21 mouse cellular contexts compared by ENCODE assay signal in genomic region chr11:20913042-20913441, GRCm38 (mm10).
DNase-seq lines count a peak whose midpoint lies in the region; ATAC-seq lines count a peak whose summit lies in the region.
"Had no signal": no experiment of that assay in that cellular context is flagged by ENCODE, and none has a peak within 500 bp of the region (broad histone marks: within the 10 kb centered on the region; RNA-seq: fewer than 3 reads in every experiment).

No protein-coding gene starts in this region.

- H3K36me3 ChIP-seq in hindbrain, embryonic 10.5 days = no peaks in the 10 kb centered on the region
- no peaks in the 10 kb centered on the region for H3K36me3 ChIP-seq in hindbrain, embryonic 16.5 days (ENCODE audit: control insufficient read depth, insufficient read depth, low read length)
- H3K36me3 ChIP-seq in kidney, embryonic 14.5 days (ENCODE audit: control insufficient read depth, insufficient read depth, low read length) = no peaks in the 10 kb centered on the region
- H3K36me3 ChIP-seq: forebrain, embryonic 10.5 days had no signal

- no peak for ATAC-seq in hindbrain, embryonic 16.5 days
- no peak for ATAC-seq in kidney, embryonic 14.5 days (ENCODE audit: low FRiP score, low TSS enrichment)
- ATAC-seq: forebrain, embryonic 16.5 days had no signal

- no peak for DNase-seq in hindbrain, embryonic 10.5 days (ENCODE audit: low spot score)
- DNase-seq in thymus, postnatal 14 days = peak; percentile 19
- DNase-seq in thymus, adult 18-20 months = no peak
- peak; percentile 26 for DNase-seq in induced T-regulatory cell, adult 2 months (ENCODE audit: low read depth)
- no peak for DNase-seq in Muller cell, postnatal 12 days (ENCODE audit: inconsistent ontology term)
- DNase-seq: adrenal gland, adult 8-10 months; adrenal gland, postnatal 25 days; cerebellum, adult 18-20 months; cerebellum, adult 9-10 months; cerebellum, postnatal 14 days; gastrocnemius, postnatal 10 days; gastrocnemius, postnatal 36 days; heart, adult 2 months; heart, postnatal 36 days had no signal

- H3K9ac ChIP-seq in hindbrain, embryonic 16.5 days (ENCODE audit: low read depth, low read length) = no peak overlapping the region
- H3K9ac ChIP-seq in kidney, embryonic 14.5 days (ENCODE audit: low read depth, low read length) = no peak overlapping the region
- H3K9ac ChIP-seq: forebrain, embryonic 13.5 days; hindbrain, embryonic 14.5 days had no signal

- H3K4me1 ChIP-seq in hindbrain, embryonic 10.5 days (replicated peaks) = peaks cover 21% of the 10 kb centered on the region
- H3K4me1 ChIP-seq in hindbrain, embryonic 16.5 days (ENCODE audit: control insufficient read depth, insufficient read depth, low read depth, low read length) = peaks cover 2% of the 10 kb centered on the region; the same call in 1 of the 2 replicates
- H3K4me1 ChIP-seq in kidney, embryonic 14.5 days (ENCODE audit: control insufficient read depth, insufficient read depth, low read length) = peaks cover 28% of the 10 kb centered on the region

- H3K4me3 ChIP-seq in hindbrain, embryonic 10.5 days = no peak overlapping the region
- no peak overlapping the region for H3K4me3 ChIP-seq in hindbrain, embryonic 16.5 days (ENCODE audit: low read length)
- H3K4me3 ChIP-seq in kidney, embryonic 14.5 days (ENCODE audit: low read length) = no peak overlapping the region
- H3K4me3 ChIP-seq: forebrain, embryonic 10.5 days; forebrain, embryonic 13.5 days; heart, adult 2 months had no signal

- H3K4me2 ChIP-seq in hindbrain, embryonic 16.5 days (ENCODE audit: low read length) = no peak overlapping the region
- no peak overlapping the region for H3K4me2 ChIP-seq in kidney, embryonic 14.5 days (replicated peaks; ENCODE audit: low read depth, low read length)
- H3K4me2 ChIP-seq: forebrain, embryonic 13.5 days; heart, embryonic 11.5 days; hindbrain, embryonic 14.5 days had no signal

- 76% methylated on average over 2 of the region's 2 CpGs for WGBS in hindbrain, embryonic 10.5 days
- 93% methylated on average over 2 of the region's 2 CpGs for WGBS in hindbrain, embryonic 16.5 days
- 88% methylated on average over 2 of the region's 2 CpGs for WGBS in kidney, embryonic 14.5 days

- peak overlapping the region; percentile 40; the same call in 1 of the 2 replicates for H3K27ac ChIP-seq in hindbrain, embryonic 10.5 days
- no peak overlapping the region for H3K27ac ChIP-seq in hindbrain, embryonic 16.5 days (ENCODE audit: low read depth, low read length)
- no peak overlapping the region for H3K27ac ChIP-seq in kidney, embryonic 14.5 days (ENCODE audit: low read depth, low read length)
- H3K27ac ChIP-seq: forebrain, embryonic 13.5 days; heart, adult 2 months; hindbrain, embryonic 14.5 days had no signal

- no peaks in the 10 kb centered on the region for H3K27me3 ChIP-seq in hindbrain, embryonic 10.5 days (ENCODE audit: insufficient read depth, poor library complexity, severe bottlenecking)
- H3K27me3 ChIP-seq in hindbrain, embryonic 16.5 days (replicated peaks; ENCODE audit: control insufficient read depth, insufficient read depth, low read length) = no peaks in the 10 kb centered on the region
- H3K27me3 ChIP-seq in kidney, embryonic 14.5 days (ENCODE audit: control insufficient read depth, insufficient read depth, low read length) = no peaks in the 10 kb centered on the region

- no peaks in the 10 kb centered on the region for H3K9me3 ChIP-seq in hindbrain, embryonic 10.5 days
- H3K9me3 ChIP-seq in hindbrain, embryonic 16.5 days (ENCODE audit: control insufficient read depth, low read length) = no peaks in the 10 kb centered on the region
- no peaks in the 10 kb centered on the region for H3K9me3 ChIP-seq in kidney, embryonic 14.5 days (ENCODE audit: control insufficient read depth, low read length)
- H3K9me3 ChIP-seq: forebrain, embryonic 10.5 days; forebrain, embryonic 13.5 days had no signal

Comparison
In these comparisons a context has a peak if more than half of its experiments do, and no peak if none do; other contexts are left out.
1. DNase-seq: peak in thymus, postnatal 14 days (single experiment) and induced T-regulatory cell, adult 2 months (single experiment); none in hindbrain, embryonic 10.5 days (single experiment), thymus, adult 18-20 months (0 of 2) and Muller cell, postnatal 12 days (single experiment).